Mouse (Mus musculus) ES-E14 (cell line): Measurements from ENCODE around the gene Cdk5. TPM values are rescaled to one million over a fixed set of nuclear protein-coding genes. Genes with fewer than 3 reads are reported as not detected.

Experiments used
- DNase-seq: peaks from one replicate; pipeline ENCODE4 v3.0.0-alpha.2; 2013; ENCODE audit warnings: low read depth, low spot score
- H3K27ac ChIP-seq: 2 replicates; pipeline ENCODE4 v1.5.1; 2012; ENCODE audit warnings: low read depth, mild to moderate bottlenecking, low read length, moderate library complexity, mixed read lengths; ENCODE audit not compliant: poor library complexity, insufficient read depth, severe bottlenecking
- H3K36me3 ChIP-seq: 2 replicates; pipeline ENCODE4 v1.6.1; 2012; ENCODE audit warnings: mild to moderate bottlenecking, low read length, moderate library complexity, mixed read lengths; ENCODE audit not compliant: control insufficient read depth, poor library complexity, insufficient read depth, severe bottlenecking
- H3K4me1 ChIP-seq, 2 experiments: fragments of 150-350 bp in 1 of 2; sonication (generic) in 1 of 2; 2 replicates each; pipeline ENCODE4 v1.6.1; 2012; ENCODE audit warnings: low read length in 2 of 2, mild to moderate bottlenecking in 1 of 2, mixed read lengths in 1 of 2; ENCODE audit not compliant: control insufficient read depth in 2 of 2, insufficient read depth in 2 of 2, poor library complexity in 1 of 2
- H3K4me3 ChIP-seq, 2 experiments: fragments of 150-350 bp in 1 of 2; sonication (generic) in 1 of 2; 2 replicates each; pipeline ENCODE4 v1.5.1; 2012; ENCODE audit warnings: low read length in 2 of 2, low read depth in 1 of 2, mild to moderate bottlenecking in 1 of 2, mixed read lengths in 1 of 2; ENCODE audit not compliant: insufficient read depth in 1 of 2, poor library complexity in 1 of 2, severe bottlenecking in 1 of 2
- H3K9ac ChIP-seq: 2 replicates; pipeline ENCODE4 v1.6.1; 2012; ENCODE audit warnings: low read depth, mild to moderate bottlenecking, low read length, mixed read lengths; ENCODE audit not compliant: poor library complexity, insufficient read depth, severe bottlenecking
- H3K9me3 ChIP-seq: fragments of 150-350 bp; sonication (generic); 2 replicates; pipeline ENCODE4 v1.6.1; 2012; ENCODE audit warnings: low read depth, mild to moderate bottlenecking, low read length; ENCODE audit not compliant: control insufficient read depth, insufficient read depth
- CHD2 ChIP-seq: IDR thresholded peaks from 2 replicates; pipeline ENCODE4 v1.6.1; 2014; ENCODE audit warnings: mild to moderate bottlenecking, low read depth, low read length, inconsistent platforms
- HCFC1 ChIP-seq: IDR thresholded peaks from 2 replicates; pipeline ENCODE4 v1.6.1; 2012; ENCODE audit warnings: low read length, inconsistent platforms, borderline replicate concordance; ENCODE audit not compliant: insufficient read depth
- MAFK ChIP-seq: IDR thresholded peaks from 2 replicates; pipeline ENCODE4 v1.6.1; 2014; ENCODE audit warnings: mild to moderate bottlenecking, low read depth, low read length, inconsistent platforms; ENCODE audit not compliant: insufficient read depth
- ZC3H11A ChIP-seq: IDR thresholded peaks from 2 replicates; pipeline ENCODE4 v1.6.1; 2012; ENCODE audit warnings: low read depth, mild to moderate bottlenecking, inconsistent platforms, low read length, borderline replicate concordance
- ZNF384 ChIP-seq: IDR thresholded peaks from 2 replicates; pipeline ENCODE4 v1.6.1; 2012; ENCODE audit warnings: low read depth, low read length, inconsistent platforms
- in situ Hi-C, 2 experiments: fragments of 600-800 bp; cut with MboI; formaldehyde crosslinking; loops; one replicate each; pipeline ENCODE4 v1.15.1; 2025; ENCODE audit warnings: low sequenced_read_pairs in 2 of 2, inconsistent platforms in 1 of 2; ENCODE audit not compliant: unreplicated experiment in 2 of 2
- total RNA-seq: library from RNA; depleted of rRNA; stranded (reverse); fragments of 300-350 nt; gene quantifications from 2 replicates; pipeline ENCODE4 v1.2.3, GENCODE M21; 2012

Gene Cdk5
- total RNA-seq, 1 experiment = 17.8 TPM

DNA sequence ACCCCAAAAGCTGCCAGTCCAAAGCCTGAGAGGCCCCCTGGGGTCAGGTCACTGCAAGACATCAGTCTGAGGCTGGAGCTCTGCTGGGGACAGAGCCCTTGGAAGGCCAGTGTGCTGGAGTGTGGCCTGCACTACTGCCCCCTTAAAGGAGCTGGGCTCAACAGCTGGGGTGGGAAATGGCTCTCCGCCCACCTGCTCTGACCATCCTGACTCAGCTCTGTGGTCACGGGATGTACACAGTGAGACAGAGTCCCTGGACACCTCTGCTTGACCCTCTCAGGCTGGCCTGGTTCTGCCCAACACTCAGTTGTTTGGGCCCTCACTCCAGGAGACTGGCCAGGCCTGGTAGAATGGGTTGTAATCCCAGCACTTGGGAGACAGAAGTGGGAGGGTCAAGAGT lies 13.9 kb downstream of the Cdk5 start:
- peaks cover 6% of the 10 kb centered on the region; the same call in 1 of the 2 replicates for H3K36me3 ChIP-seq
- TF ChIP-seq HCFC1 (no peak), ZC3H11A (no peak), ZNF384 (no peak), CHD2 (no peak), MAFK (no peak)
- no peak overlapping the region for H3K4me3 ChIP-seq
- H3K27ac ChIP-seq = no peak overlapping the region
- H3K9ac ChIP-seq = no peak overlapping the region
- DNase-seq = no peak
- in situ Hi-C loops = no loop called here
- H3K9me3 ChIP-seq = no peaks in the 10 kb centered on the region
- peaks cover 0 to 3% of the 10 kb centered on the region in 2 experiments; a peak in 1 of 4 replicates for H3K4me1 ChIP-seq

GRCm38 (mm10) chr5:24408651-24409050 lies 14.7 kb downstream of the Cdk5 start:
- peaks cover 8% of the 10 kb centered on the region; the same call in 1 of the 2 replicates for H3K36me3 ChIP-seq

DNA sequence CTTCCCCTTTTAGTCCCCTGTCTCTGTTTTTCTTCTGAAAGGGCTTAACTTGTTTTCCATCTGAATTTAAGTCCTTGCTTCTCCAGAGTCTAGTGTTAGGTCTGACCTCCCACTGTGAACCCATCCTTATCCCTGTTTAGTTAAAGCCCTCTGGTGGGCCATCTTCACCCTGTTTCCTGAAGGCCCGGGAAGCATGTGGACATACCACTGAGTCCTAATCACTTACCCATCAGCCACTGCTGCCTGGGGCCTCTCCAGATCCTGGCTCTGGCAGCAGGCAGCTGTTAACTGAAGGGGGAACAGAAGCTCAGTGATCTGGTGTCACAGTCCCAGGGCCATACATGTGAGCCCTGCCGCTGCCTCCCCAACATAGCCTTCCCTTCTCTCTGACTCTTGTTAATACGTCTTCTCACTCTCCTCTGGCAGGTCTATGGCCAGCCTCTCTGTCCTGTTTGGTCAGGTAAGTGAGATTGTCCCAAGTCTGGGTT lies 17.9 kb downstream of the Cdk5 start:
- no peak for TF ChIP-seq CHD2
- TF ChIP-seq MAFK = no peak
- no peak for TF ChIP-seq HCFC1
- no peak for TF ChIP-seq ZNF384
- no peak for TF ChIP-seq ZC3H11A
- Histone ChIP-seq H3K4me1 (peaks cover 0 to 3% of the 10 kb centered on the region in 2 experiments; a peak in 1 of 4 replicates), H3K9me3 (no peaks in the 10 kb centered on the region), H3K27ac (no peak overlapping the region), H3K4me3 (no peak overlapping the region), H3K9ac (no peak overlapping the region), H3K36me3 (peaks cover 8% of the 10 kb centered on the region; the same call in 1 of the 2 replicates)
- in situ Hi-C loops = no loop called here
- DNase-seq = no peak

More at GRCm38 (mm10) chr5:24408651-24409050, 14.7 kb downstream of the Cdk5 start:
- in situ Hi-C loops = no loop called here
- no peak for TF ChIP-seq CHD2
- TF ChIP-seq ZC3H11A = no peak
- no peak for TF ChIP-seq HCFC1
- no peak for TF ChIP-seq MAFK
- TF ChIP-seq ZNF384 = no peak
- Histone ChIP-seq H3K4me3 (no peak overlapping the region), H3K9me3 (no peaks in the 10 kb centered on the region), H3K27ac (no peak overlapping the region), H3K9ac (no peak overlapping the region), H3K4me1 (peaks cover 0 to 3% of the 10 kb centered on the region in 2 experiments; a peak in 1 of 4 replicates)
- DNase-seq = no peak

DNA sequence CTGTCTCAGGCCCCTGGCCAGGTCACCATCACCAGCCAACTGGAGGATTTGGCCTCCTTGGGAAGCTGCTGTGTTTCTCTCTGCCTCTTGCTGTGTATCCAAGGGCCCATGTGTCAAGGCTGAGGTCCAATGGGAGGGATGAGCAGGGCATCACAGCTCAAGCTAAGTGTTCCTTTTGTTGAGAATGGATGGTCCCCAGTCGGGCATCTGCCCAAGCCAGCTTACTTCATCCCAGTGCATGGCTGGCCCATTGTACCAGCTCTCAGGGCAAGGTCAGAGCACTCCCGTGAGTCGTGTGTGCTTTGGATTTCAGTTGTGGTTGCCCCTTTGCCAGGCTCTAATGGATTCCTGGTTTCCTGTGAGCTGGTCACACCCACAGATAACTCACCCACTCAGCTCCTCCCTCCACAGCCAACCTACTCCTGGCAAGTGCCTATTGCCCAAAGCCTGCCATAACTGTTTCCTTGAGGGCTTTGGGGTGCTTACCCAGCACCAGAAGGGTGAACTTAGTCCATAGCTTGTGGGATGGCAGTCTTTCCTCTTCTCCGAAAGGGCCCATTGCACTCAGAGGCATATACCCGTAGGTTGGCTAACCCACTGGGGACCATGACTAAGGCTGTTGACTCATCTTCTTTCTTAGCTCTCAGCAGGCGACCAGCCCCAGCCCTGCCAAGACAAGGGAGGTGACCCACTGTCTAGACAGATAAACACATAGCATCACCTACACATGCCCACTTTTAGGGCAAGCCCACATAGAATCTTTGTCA lies 18.6 kb downstream of the Cdk5 start:
- in situ Hi-C loops = no loop called here
- DNase-seq = no peak
- Histone ChIP-seq H3K4me1 (peaks cover 0 to 7% of the 10 kb centered on the region in 2 experiments; a peak in 2 of 4 replicates), H3K27ac (no peak overlapping the region), H3K4me3 (no peak overlapping the region), H3K9ac (no peak overlapping the region), H3K36me3 (peaks cover 8% of the 10 kb centered on the region; the same call in 1 of the 2 replicates), H3K9me3 (no peaks in the 10 kb centered on the region)
- TF ChIP-seq HCFC1 (no peak), MAFK (no peak), ZC3H11A (no peak), CHD2 (no peak), ZNF384 (no peak)
